Mouse (Mus musculus) ES-E14 (cell line): Measurements from ENCODE around the gene Sept5. TPM values are rescaled to one million over a fixed set of nuclear protein-coding genes. Genes with fewer than 3 reads are reported as not detected.

Source experiments
- DNase-seq: peaks from one replicate; pipeline ENCODE4 v3.0.0-alpha.2; 2013; ENCODE audit warnings: low read depth, low spot score
- H3K27ac ChIP-seq: 2 replicates; pipeline ENCODE4 v1.5.1; 2012; ENCODE audit warnings: low read depth, mild to moderate bottlenecking, low read length, moderate library complexity, mixed read lengths; ENCODE audit not compliant: poor library complexity, insufficient read depth, severe bottlenecking
- H3K36me3 ChIP-seq: 2 replicates; pipeline ENCODE4 v1.6.1; 2012; ENCODE audit warnings: mild to moderate bottlenecking, low read length, moderate library complexity, mixed read lengths; ENCODE audit not compliant: control insufficient read depth, poor library complexity, insufficient read depth, severe bottlenecking
- H3K4me1 ChIP-seq, 2 experiments: fragments of 150-350 bp in 1 of 2; sonication (generic) in 1 of 2; 2 replicates each; pipeline ENCODE4 v1.6.1; 2012; ENCODE audit warnings: low read length in 2 of 2, mild to moderate bottlenecking in 1 of 2, mixed read lengths in 1 of 2; ENCODE audit not compliant: control insufficient read depth in 2 of 2, insufficient read depth in 2 of 2, poor library complexity in 1 of 2
- H3K4me3 ChIP-seq, 2 experiments: fragments of 150-350 bp in 1 of 2; sonication (generic) in 1 of 2; 2 replicates each; pipeline ENCODE4 v1.5.1; 2012; ENCODE audit warnings: low read length in 2 of 2, low read depth in 1 of 2, mild to moderate bottlenecking in 1 of 2, mixed read lengths in 1 of 2; ENCODE audit not compliant: insufficient read depth in 1 of 2, poor library complexity in 1 of 2, severe bottlenecking in 1 of 2
- H3K9ac ChIP-seq: 2 replicates; pipeline ENCODE4 v1.6.1; 2012; ENCODE audit warnings: low read depth, mild to moderate bottlenecking, low read length, mixed read lengths; ENCODE audit not compliant: poor library complexity, insufficient read depth, severe bottlenecking
- H3K9me3 ChIP-seq: fragments of 150-350 bp; sonication (generic); 2 replicates; pipeline ENCODE4 v1.6.1; 2012; ENCODE audit warnings: low read depth, mild to moderate bottlenecking, low read length; ENCODE audit not compliant: control insufficient read depth, insufficient read depth
- CHD2 ChIP-seq: IDR thresholded peaks from 2 replicates; pipeline ENCODE4 v1.6.1; 2014; ENCODE audit warnings: mild to moderate bottlenecking, low read depth, low read length, inconsistent platforms
- HCFC1 ChIP-seq: IDR thresholded peaks from 2 replicates; pipeline ENCODE4 v1.6.1; 2012; ENCODE audit warnings: low read length, inconsistent platforms, borderline replicate concordance; ENCODE audit not compliant: insufficient read depth
- MAFK ChIP-seq: IDR thresholded peaks from 2 replicates; pipeline ENCODE4 v1.6.1; 2014; ENCODE audit warnings: mild to moderate bottlenecking, low read depth, low read length, inconsistent platforms; ENCODE audit not compliant: insufficient read depth
- ZC3H11A ChIP-seq: IDR thresholded peaks from 2 replicates; pipeline ENCODE4 v1.6.1; 2012; ENCODE audit warnings: low read depth, mild to moderate bottlenecking, inconsistent platforms, low read length, borderline replicate concordance
- ZNF384 ChIP-seq: IDR thresholded peaks from 2 replicates; pipeline ENCODE4 v1.6.1; 2012; ENCODE audit warnings: low read depth, low read length, inconsistent platforms
- in situ Hi-C, 2 experiments: fragments of 600-800 bp; cut with MboI; formaldehyde crosslinking; loops; one replicate each; pipeline ENCODE4 v1.15.1; 2025; ENCODE audit warnings: low sequenced_read_pairs in 2 of 2, inconsistent platforms in 1 of 2; ENCODE audit not compliant: unreplicated experiment in 2 of 2
- total RNA-seq: library from RNA; depleted of rRNA; stranded (reverse); fragments of 300-350 nt; gene quantifications from 2 replicates; pipeline ENCODE4 v1.2.3, GENCODE M21; 2012

Gene Sept5
- total RNA-seq, 1 experiment: 3.0 TPM

DNA sequence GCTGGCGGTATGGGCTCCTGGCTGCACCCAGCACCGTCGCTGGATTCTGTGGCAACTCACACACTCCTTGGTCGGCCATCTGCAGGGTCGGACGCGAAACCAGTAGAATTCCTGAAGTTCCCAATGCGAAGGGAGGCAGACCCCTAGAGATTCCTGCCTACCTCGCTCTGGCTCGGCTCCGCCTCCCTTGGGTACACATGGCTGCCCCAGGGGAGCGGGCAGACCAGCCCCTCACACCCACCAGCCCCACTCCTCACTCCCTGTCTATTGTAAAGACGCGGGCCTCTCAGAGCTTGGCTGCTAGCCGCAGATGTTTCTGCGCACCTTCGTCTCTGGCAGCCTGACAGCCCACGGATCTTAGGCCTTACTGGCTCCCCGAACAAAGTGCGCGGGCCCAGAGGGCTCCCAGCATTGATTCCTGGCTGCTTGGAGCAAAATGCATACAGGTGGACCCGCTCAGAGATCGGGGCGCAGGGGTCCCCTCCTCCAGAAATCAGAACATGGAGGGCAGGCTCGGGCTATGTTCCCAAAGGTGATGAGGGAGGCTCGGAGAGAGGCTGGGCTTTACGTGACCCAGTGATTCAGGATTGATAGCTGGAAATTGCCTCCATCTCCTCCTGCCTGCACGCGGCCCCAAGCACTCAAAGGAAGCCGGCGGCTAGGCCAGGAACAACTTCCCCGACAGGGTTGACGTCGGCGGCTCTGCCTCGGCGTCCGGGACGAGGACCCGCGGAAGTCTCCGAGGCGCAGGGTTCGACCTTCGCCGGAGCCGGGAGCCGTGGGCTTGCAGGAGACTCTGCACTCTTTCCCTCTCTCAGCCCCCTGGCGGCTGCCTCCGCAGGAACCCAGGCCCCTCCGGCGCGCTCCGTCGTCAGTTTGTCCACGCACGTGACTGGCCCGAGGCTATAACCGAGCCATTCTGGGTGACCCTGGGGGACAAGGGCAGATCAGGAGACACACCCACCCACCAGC lies 38.4 kb downstream of the Sept5 start:
- no peaks in the 10 kb centered on the region for H3K36me3 ChIP-seq
- TF ChIP-seq MAFK (no peak), ZC3H11A (no peak), ZNF384 (no peak), CHD2 (no peak), HCFC1 (no peak)
- peak overlapping the region; percentile 9 to 21; a peak in 3 of 4 replicates for H3K4me3 ChIP-seq
- no peak overlapping the region for H3K9ac ChIP-seq
- peaks cover 0 to 5% of the 10 kb centered on the region in 2 experiments; a peak in 1 of 4 replicates for H3K4me1 ChIP-seq
- no peak for DNase-seq
- H3K9me3 ChIP-seq: no peaks in the 10 kb centered on the region
- in situ Hi-C loops: no loop called here
- H3K27ac ChIP-seq: no peak overlapping the region

DNA sequence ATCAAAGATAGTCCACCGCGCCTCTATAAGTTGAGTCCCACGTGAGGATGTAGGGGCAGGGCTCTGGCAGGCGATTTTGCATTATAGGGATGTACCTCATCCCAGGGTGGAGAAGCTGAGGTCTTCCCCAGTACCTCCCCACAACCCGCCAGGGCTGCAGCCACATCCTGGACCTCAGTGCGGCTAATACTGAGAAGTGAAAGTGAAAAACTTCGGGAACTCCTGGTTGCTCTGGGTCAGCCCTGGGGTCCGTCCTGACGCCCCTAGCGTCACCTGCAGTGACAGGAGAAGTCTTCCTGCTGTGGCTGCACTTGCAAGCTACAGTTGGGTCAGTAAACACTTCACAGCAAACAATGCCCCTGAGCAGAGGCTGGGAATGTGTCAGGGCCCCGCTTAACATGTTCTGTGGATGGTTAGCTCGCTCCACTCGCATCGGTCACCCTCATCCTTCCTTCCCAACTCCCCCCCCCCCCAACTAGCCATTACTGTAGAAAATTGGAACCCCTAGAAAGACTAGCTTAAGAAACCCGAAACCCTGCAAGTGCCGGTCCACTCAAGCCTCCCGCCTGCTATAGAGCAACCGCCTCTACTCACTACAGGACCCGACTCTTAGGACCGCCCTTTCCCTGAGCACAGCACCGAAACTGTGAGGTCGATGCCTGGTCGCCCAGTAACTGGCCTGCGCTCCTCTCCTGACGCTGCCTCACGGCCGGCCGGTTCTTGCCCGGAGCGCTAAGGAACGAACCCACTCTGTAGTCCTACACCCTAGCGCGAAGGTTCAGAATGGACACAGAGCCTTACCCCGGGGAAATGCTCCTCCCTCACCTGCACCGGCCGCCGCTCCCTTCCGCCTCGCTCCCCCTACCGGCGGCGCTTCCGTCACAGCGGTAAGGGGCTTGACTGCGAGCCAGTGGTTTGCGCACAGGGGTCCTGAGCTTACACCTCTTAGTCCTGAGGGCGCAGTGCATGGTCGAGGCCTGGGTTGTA lies 39.7 kb downstream of the Sept5 start, which contains the start of gene Tbx1:
Tbx1 (minus strand) TSS at position 868 of the 987 bp plus-strand sequence.
- no peak for DNase-seq
- in situ Hi-C loops: loop anchor here in 1 of 2 experiments (10.0 kb wide), 1 partner anchor 785 kb away; no protein-coding TSS in a partner anchor
- TF ChIP-seq CHD2 (no peak), MAFK (no peak), ZNF384 (no peak), ZC3H11A (no peak), HCFC1 (no peak)
- Histone ChIP-seq H3K4me3 (peak within 1 kb of the TSS; percentile 9 to 33; a peak in 3 of 4 replicates), H3K4me1 (peaks cover 0 to 5% of the 10 kb centered on the region in 2 experiments; a peak in 1 of 4 replicates), H3K9me3 (no peaks in the 10 kb centered on the region), H3K36me3 (no peaks in the 10 kb centered on the region), H3K9ac (no peak within 1 kb of the TSS), H3K27ac (no peak within 1 kb of the TSS)

DNA sequence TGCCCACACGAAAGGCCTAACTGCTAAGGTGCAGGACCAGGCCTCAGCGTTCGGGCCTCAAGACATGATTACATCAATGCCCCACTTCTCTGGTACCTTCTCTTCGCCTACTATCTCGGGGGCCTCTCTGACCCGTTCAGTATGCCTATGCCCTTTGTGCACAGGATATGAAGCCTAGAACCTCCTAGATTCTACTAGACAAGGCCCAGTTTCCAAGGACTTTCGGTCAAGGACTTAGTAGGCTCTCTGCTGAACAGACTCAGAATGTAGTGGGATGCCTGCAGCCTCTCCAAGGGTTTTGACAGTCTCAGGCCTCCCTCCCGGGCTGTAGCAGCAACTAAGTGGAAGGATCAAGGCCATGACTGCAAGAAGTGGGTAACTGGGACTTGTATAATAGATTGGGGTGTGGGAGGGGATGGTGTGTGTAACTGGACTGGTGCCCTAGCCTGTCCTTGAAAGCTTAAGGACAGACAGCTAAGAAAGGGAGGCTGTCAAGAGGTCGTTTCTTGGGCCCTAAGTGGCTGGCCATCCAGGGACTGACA lies 40.6 kb downstream of the Sept5 start:
- in situ Hi-C loops: loop anchor here in 1 of 2 experiments (10.0 kb wide), 1 partner anchor 784 kb away; no protein-coding TSS in a partner anchor
- Histone ChIP-seq H3K27ac (no peak overlapping the region), H3K36me3 (no peaks in the 10 kb centered on the region), H3K4me1 (peaks cover 0 to 5% of the 10 kb centered on the region in 2 experiments; a peak in 1 of 4 replicates), H3K9me3 (no peaks in the 10 kb centered on the region), H3K9ac (no peak overlapping the region), H3K4me3 (peak overlapping the region in 1 of 2 experiments; percentile 4; a peak in 1 of 4 replicates)
- TF ChIP-seq ZNF384 (no peak), MAFK (no peak), HCFC1 (no peak), ZC3H11A (no peak), CHD2 (no peak)
- no peak for DNase-seq

DNA sequence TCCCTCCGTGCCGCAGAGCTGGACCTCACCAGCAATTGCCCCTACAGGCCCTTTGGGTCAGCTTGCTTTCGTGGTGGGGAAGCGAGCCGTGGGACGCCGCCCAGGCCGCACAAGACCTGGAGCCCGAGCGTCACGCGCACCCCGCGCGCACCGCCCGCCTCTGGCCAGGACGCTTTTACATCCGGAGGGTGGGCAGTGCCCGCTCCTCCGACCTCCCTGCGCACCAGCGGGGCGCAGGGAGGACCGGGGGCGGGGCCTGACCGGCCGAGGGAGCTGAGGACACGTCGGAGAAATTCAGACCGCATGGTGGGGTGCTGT lies 41.1 kb downstream of the Sept5 start:
- peak overlapping the region; percentile 4 to 11; a peak in 1 of 4 replicates for H3K4me3 ChIP-seq
- peaks cover 0 to 5% of the 10 kb centered on the region in 2 experiments; a peak in 1 of 4 replicates for H3K4me1 ChIP-seq
- H3K9me3 ChIP-seq: no peaks in the 10 kb centered on the region
- H3K36me3 ChIP-seq: no peaks in the 10 kb centered on the region
- H3K9ac ChIP-seq: no peak overlapping the region
- DNase-seq: no peak
- H3K27ac ChIP-seq: no peak overlapping the region
- in situ Hi-C loops: loop anchor here in 1 of 2 experiments (10.0 kb wide), 1 partner anchor 784 kb away; no protein-coding TSS in a partner anchor
- TF ChIP-seq HCFC1: no peak
- TF ChIP-seq ZC3H11A: no peak
- TF ChIP-seq MAFK: no peak
- TF ChIP-seq CHD2: no peak
- no peak for TF ChIP-seq ZNF384
